Mouse (Mus musculus) heart, embryonic 16.5 days (tissue): ENCODE data around the gene Plekha8. TPM values are rescaled to one million over a fixed set of nuclear protein-coding genes. Genes with fewer than 3 reads are reported as not detected.

ENCODE experiments used
- polyA plus RNA-seq: library from polyadenylated mRNA; unstranded; fragments of >200 nt; fragmentation: Nextera tagmentation; extraction: Ambion mirVana; gene quantifications from 2 replicates; pipeline ENCODE4 v1.2.1, GENCODE M21; 2015

The Plekha8 gene
- polyA plus RNA-seq, 1 experiment from 2014 or later: 4.5 TPM

Other genes starting within 250 kb of the Plekha8 start
- gene Wipf3, start 165.5 kb upstream of the Plekha8 start, polyA plus RNA-seq: 2.8 and 3.6 TPM in 2 replicates
- 5.1 and 6.3 TPM in 2 replicates for gene Scrn1, start 28.6 kb upstream of the Plekha8 start, polyA plus RNA-seq
- 21.7 and 22.3 TPM in 2 replicates for gene Fkbp14, start 2.2 kb downstream of the Plekha8 start, polyA plus RNA-seq
- 6.3 and 6.8 TPM in 2 replicates for gene Mturn, start 86.5 kb downstream of the Plekha8 start, polyA plus RNA-seq
- gene Znrf2, start 221.8 kb downstream of the Plekha8 start, polyA plus RNA-seq: 3.1 and 3.3 TPM in 2 replicates